Mouse (Mus musculus): ENCODE data around the gene Wdfy2.
"Not testable (repeated sequence)": the region's sequence is repeated elsewhere in the genome, so short reads cannot be mapped to it uniquely, and the experiment has no call there.

Wdfy2 gene

GRCm38 (mm10) chr14:62837641-62838252 lies at the start of gene Wdfy2:
Gene Wdfy2 (plus strand): TSS chr14:62837678.
- peak in 1 of 2 experiments; percentile 70 for DNase-seq

- DNase-seq: no peak
These were observed 48.2 kb upstream of the Wdfy2 start for GRCm38 (mm10) chr14:62789282-62789681.

- DNase-seq: no peak
These were observed 41.8 kb upstream of the Wdfy2 start for GRCm38 (mm10) chr14:62795719-62796118.

- peak; percentile 15 to 51 for DNase-seq
These were observed 38.8 kb upstream of the Wdfy2 start for GRCm38 (mm10) chr14:62798608-62799101.

GRCm38 (mm10) chr14:62800791-62801190 lies 36.7 kb upstream of the Wdfy2 start:
- DNase-seq: no peak

- DNase-seq: no peak
These were observed 34.3 kb upstream of the Wdfy2 start for GRCm38 (mm10) chr14:62803204-62803603.

- DNase-seq: no peak
These were observed 30.6 kb upstream of the Wdfy2 start for GRCm38 (mm10) chr14:62806921-62807320.

GRCm38 (mm10) chr14:62808661-62809523 lies 28.6 kb upstream of the Wdfy2 start:
- DNase-seq: peak; percentile 35 to 39

- no peak for DNase-seq
These were observed 24.7 kb upstream of the Wdfy2 start for GRCm38 (mm10) chr14:62812765-62813164.

GRCm38 (mm10) chr14:62814567-62814966 lies 22.9 kb upstream of the Wdfy2 start:
- peak in 1 of 2 experiments; percentile 17 for DNase-seq

GRCm38 (mm10) chr14:62816827-62817226 lies 20.7 kb upstream of the Wdfy2 start:
- no peak for DNase-seq

GRCm38 (mm10) chr14:62825575-62826332 lies 11.7 kb upstream of the Wdfy2 start:
- DNase-seq: no peak

GRCm38 (mm10) chr14:62829291-62829690 lies 8.2 kb upstream of the Wdfy2 start:
- no peak for DNase-seq

- no peak for DNase-seq
These were observed 5.7 kb upstream of the Wdfy2 start for GRCm38 (mm10) chr14:62831691-62832275.

GRCm38 (mm10) chr14:62833036-62833435 lies 4.4 kb upstream of the Wdfy2 start:
- no peak for DNase-seq

- DNase-seq: no peak
These were observed 3.9 kb upstream of the Wdfy2 start for GRCm38 (mm10) chr14:62833541-62833940.

- DNase-seq: not testable (repeated sequence)
These were observed 1.7 kb upstream of the Wdfy2 start for GRCm38 (mm10) chr14:62835737-62836136.

- DNase-seq: peak; percentile 98 to 99
These were observed 395 bp upstream of the Wdfy2 start for GRCm38 (mm10) chr14:62836926-62837640.

- DNase-seq: peak in 1 of 2 experiments; percentile 16
These were observed 858 bp downstream of the Wdfy2 start for GRCm38 (mm10) chr14:62838336-62838735.

GRCm38 (mm10) chr14:62841726-62842125 lies 4.2 kb downstream of the Wdfy2 start:
- no peak for DNase-seq

- no peak for DNase-seq
These were observed 5.0 kb downstream of the Wdfy2 start for GRCm38 (mm10) chr14:62842495-62842894.

GRCm38 (mm10) chr14:62842976-62843375 lies 5.5 kb downstream of the Wdfy2 start:
- no peak for DNase-seq
